Mouse (Mus musculus): Measurements from ENCODE around the gene Jph2. TPM values are rescaled to one million over a fixed set of nuclear protein-coding genes. Genes with fewer than 3 reads are reported as not detected.

Gene Jph2
- total RNA-seq, 2 experiments from 2014 or later: 424 to 437 TPM

GRCm38 (mm10) chr2:163379366-163379765 is 18.4 kb downstream of the Jph2 start:
- no peak for TF ChIP-seq CTCF (IDR thresholded peaks at IDR 0.05)
- H3K27ac ChIP-seq: peak overlapping the region; percentile 97

GRCm38 (mm10) chr2:163376082-163376481 is 21.7 kb downstream of the Jph2 start:
- no peak for TF ChIP-seq CTCF (IDR thresholded peaks at IDR 0.05)
- peak; percentile 54 for DNase-seq
- intact Hi-C loops (cut with DNase I): no loop called here
- H3K27ac ChIP-seq: peak overlapping the region; percentile 97
- H3K4me3 ChIP-seq: peak overlapping the region; percentile 28

More at GRCm38 (mm10) chr2:163379366-163379765, 18.4 kb downstream of the Jph2 start:
- peak overlapping the region; percentile 47 for H3K4me3 ChIP-seq
- peak; percentile 69 for DNase-seq
- intact Hi-C loops (cut with DNase I): loop anchor here (2.0 kb wide), 1 partner anchor 17 kb away; the partner anchor contains the start of gene Jph2

GRCm38 (mm10) chr2:163375468-163375867 is 22.3 kb downstream of the Jph2 start:
- intact Hi-C loops (cut with DNase I): no loop called here
- TF ChIP-seq CTCF (IDR thresholded peaks at IDR 0.05): no peak

GRCm38 (mm10) chr2:163372627-163373026 is 25.2 kb downstream of the Jph2 start:
- intact Hi-C loops (cut with DNase I): no loop called here
- TF ChIP-seq CTCF (IDR thresholded peaks at IDR 0.05): no peak
- H3K27ac ChIP-seq: peak overlapping the region; percentile 66; the same call in 1 of the 2 replicates
- DNase-seq: no peak
- H3K4me3 ChIP-seq: no peak overlapping the region; the same call in 1 of the 2 replicates

More at GRCm38 (mm10) chr2:163375468-163375867, 22.3 kb downstream of the Jph2 start:
- Histone ChIP-seq H3K4me3 (peak overlapping the region; percentile 28), H3K27ac (peak overlapping the region; percentile 97)
- DNase-seq: peak; percentile 36

- peak; percentile 39 for DNase-seq
- Histone ChIP-seq H3K4me3 (peak overlapping the region; percentile 29), H3K27ac (peak overlapping the region; percentile 74)
- intact Hi-C loops (cut with DNase I): no loop called here
- TF ChIP-seq CTCF (IDR thresholded peaks at IDR 0.05): no peak
These were observed 27.6 kb downstream of the Jph2 start for GRCm38 (mm10) chr2:163370175-163370574.

- Histone ChIP-seq H3K27ac (peak overlapping the region; percentile 93), H3K4me3 (peak overlapping the region; percentile 40)
- intact Hi-C loops (cut with DNase I): no loop called here
- no peak for DNase-seq
- TF ChIP-seq CTCF (IDR thresholded peaks at IDR 0.05): no peak
These were observed 32.8 kb downstream of the Jph2 start for GRCm38 (mm10) chr2:163364785-163365541.

GRCm38 (mm10) chr2:163362940-163363921 is 34.6 kb downstream of the Jph2 start:
- Histone ChIP-seq H3K4me3 (peak overlapping the region; percentile 49), H3K27ac (peak overlapping the region; percentile 93)
- no peak for TF ChIP-seq CTCF (IDR thresholded peaks at IDR 0.05)
- intact Hi-C loops (cut with DNase I): loop anchor here (2.0 kb wide), 1 partner anchor 34 kb away; the partner anchor contains the start of gene Jph2
- peak; percentile 81 for DNase-seq

- no peak for TF ChIP-seq CTCF (IDR thresholded peaks at IDR 0.05)
- intact Hi-C loops (cut with DNase I): no loop called here
- peak overlapping the region; percentile 93 for H3K27ac ChIP-seq
- peak; percentile 68 for DNase-seq
- peak overlapping the region; percentile 28 for H3K4me3 ChIP-seq
These were observed 36.8 kb downstream of the Jph2 start for GRCm38 (mm10) chr2:163360858-163361623.

GRCm38 (mm10) chr2:163359253-163359652 is 38.5 kb downstream of the Jph2 start:
- DNase-seq: no peak
- intact Hi-C loops (cut with DNase I): no loop called here
- H3K27ac ChIP-seq: peak overlapping the region; percentile 93
- H3K4me3 ChIP-seq: no peak overlapping the region
- no peak for TF ChIP-seq CTCF (IDR thresholded peaks at IDR 0.05)

GRCm38 (mm10) chr2:163358662-163359061 is 39.1 kb downstream of the Jph2 start:
- no peak for DNase-seq
- intact Hi-C loops (cut with DNase I): no loop called here
- no peak for TF ChIP-seq CTCF (IDR thresholded peaks at IDR 0.05)
- Histone ChIP-seq H3K4me3 (no peak overlapping the region), H3K27ac (peak overlapping the region; percentile 93)

- H3K4me3 ChIP-seq: no peak overlapping the region
- no peak for DNase-seq
- H3K27ac ChIP-seq: peak overlapping the region; percentile 92
- intact Hi-C loops (cut with DNase I): no loop called here
- no peak for TF ChIP-seq CTCF (IDR thresholded peaks at IDR 0.05)
These were observed 41.5 kb downstream of the Jph2 start for GRCm38 (mm10) chr2:163356113-163356840.
